Mouse (Mus musculus): Measurements from ENCODE around the gene Ift140. TPM values are rescaled to one million over a fixed set of nuclear protein-coding genes. Genes with fewer than 3 reads are reported as not detected.

Ift140 gene
- 12.6 and 17.0 TPM in 2 replicates for polyA plus RNA-seq (2012; ENCODE audit: low replicate concordance)

GRCm38 (mm10) chr17:25015655-25016291 is at the start of gene Ift140, which contains the start of gene Cramp1l:
TSS of gene Ift140 (plus strand) at chr17:25016085.
TSS of gene Cramp1l (minus strand) at chr17:25015788.

GRCm38 (mm10) chr17:25083444-25083931 is 67.6 kb downstream of the Ift140 start, which contains the start of gene Tmem204:
TSS of gene Tmem204 (minus strand) at chr17:25083591.

GRCm38 (mm10) chr17:25115664-25116432 is 100.0 kb downstream of the Ift140 start, which contains the start of gene Telo2:
TSS of gene Telo2 (minus strand) at chr17:25115967.

GRCm38 (mm10) chr17:25120406-25120805 is 104.5 kb downstream of the Ift140 start, which contains the start of gene Ptx4:
TSS of gene Ptx4 (plus strand) at chr17:25120760.

GRCm38 (mm10) chr17:25133275-25133698 is 117.4 kb downstream of the Ift140 start, which contains the start of gene Clcn7:
TSS of gene Clcn7 (plus strand) at chr17:25133391.

Other genes starting within 250 kb of the Ift140 start
- not detected in 2 replicates for gene Meiob, start 211.8 kb upstream of the Ift140 start, polyA plus RNA-seq (2012; ENCODE audit: low replicate concordance)
- 27.6 and 69.0 TPM in 2 replicates for gene Hagh, start 175.9 kb upstream of the Ift140 start, polyA plus RNA-seq (2012; ENCODE audit: low replicate concordance)
- gene Fahd1, start 165.7 kb upstream of the Ift140 start, polyA plus RNA-seq (2012; ENCODE audit: low replicate concordance): 2.7 and 6.5 TPM in 2 replicates
- 0.12 TPM in 1 of 2 replicates, not detected in the other for gene Igfals, start 150.1 kb upstream of the Ift140 start, polyA plus RNA-seq (2012; ENCODE audit: low replicate concordance)
- 10.4 and 58.7 TPM in 2 replicates for gene Nubp2, start 129.7 kb upstream of the Ift140 start, polyA plus RNA-seq (2012; ENCODE audit: low replicate concordance)
- 44.2 and 49.9 TPM in 2 replicates for gene Spsb3, start 129.4 kb upstream of the Ift140 start, polyA plus RNA-seq (2012; ENCODE audit: low replicate concordance)
- gene Eme2, start 121.0 kb upstream of the Ift140 start, polyA plus RNA-seq (2012; ENCODE audit: low replicate concordance): 20.3 and 41.1 TPM in 2 replicates
- gene Mrps34, start 121.0 kb upstream of the Ift140 start, polyA plus RNA-seq (2012; ENCODE audit: low replicate concordance): 40.1 and 50.8 TPM in 2 replicates
- gene Nme3, start 119.6 kb upstream of the Ift140 start, polyA plus RNA-seq (2012; ENCODE audit: low replicate concordance): 19.9 and 39.7 TPM in 2 replicates
- gene Mapk8ip3, start 79.1 kb upstream of the Ift140 start, polyA plus RNA-seq (2012; ENCODE audit: low replicate concordance): 64.6 and 70.0 TPM in 2 replicates
- 9.7 and 10.8 TPM in 2 replicates for gene Jpt2, start 55.4 kb upstream of the Ift140 start, polyA plus RNA-seq (2012; ENCODE audit: low replicate concordance)
- gene Cramp1l, start 297 bp upstream of the Ift140 start, polyA plus RNA-seq (2012; ENCODE audit: low replicate concordance): 13.8 and 42.6 TPM in 2 replicates
- 0.62 TPM in 1 of 2 replicates, not detected in the other for gene Tmem204, start 67.5 kb downstream of the Ift140 start, polyA plus RNA-seq (2012; ENCODE audit: low replicate concordance)
- gene Telo2, start 99.9 kb downstream of the Ift140 start, polyA plus RNA-seq (2012; ENCODE audit: low replicate concordance): 11.5 and 26.9 TPM in 2 replicates
- not detected in 2 replicates for gene Ptx4, start 104.7 kb downstream of the Ift140 start, polyA plus RNA-seq (2012; ENCODE audit: low replicate concordance)
- 26.3 and 36.9 TPM in 2 replicates for gene Clcn7, start 117.3 kb downstream of the Ift140 start, polyA plus RNA-seq (2012; ENCODE audit: low replicate concordance)
- not detected in 2 replicates for gene Ccdc154, start 146.4 kb downstream of the Ift140 start, polyA plus RNA-seq (2012; ENCODE audit: low replicate concordance)
- gene Gm38655, start 159.4 kb downstream of the Ift140 start, polyA plus RNA-seq (2012; ENCODE audit: low replicate concordance): not detected in 2 replicates
- 19.1 and 36.7 TPM in 2 replicates for gene BC003965, start 168.5 kb downstream of the Ift140 start, polyA plus RNA-seq (2012; ENCODE audit: low replicate concordance)
- gene Unkl, start 172.3 kb downstream of the Ift140 start, polyA plus RNA-seq (2012; ENCODE audit: low replicate concordance): 79.2 and 79.9 TPM in 2 replicates
- gene Gnptg, start 224.0 kb downstream of the Ift140 start, polyA plus RNA-seq (2012; ENCODE audit: low replicate concordance): 9.7 and 21.5 TPM in 2 replicates
- gene Tsr3, start 224.1 kb downstream of the Ift140 start, polyA plus RNA-seq (2012; ENCODE audit: low replicate concordance): 11.0 and 15.2 TPM in 2 replicates
- 0.90 and 3.3 TPM in 2 replicates for gene Baiap3, start 240.3 kb downstream of the Ift140 start, polyA plus RNA-seq (2012; ENCODE audit: low replicate concordance)